Mouse (Mus musculus): ENCODE measurements around the gene Gm49320.

DNA sequence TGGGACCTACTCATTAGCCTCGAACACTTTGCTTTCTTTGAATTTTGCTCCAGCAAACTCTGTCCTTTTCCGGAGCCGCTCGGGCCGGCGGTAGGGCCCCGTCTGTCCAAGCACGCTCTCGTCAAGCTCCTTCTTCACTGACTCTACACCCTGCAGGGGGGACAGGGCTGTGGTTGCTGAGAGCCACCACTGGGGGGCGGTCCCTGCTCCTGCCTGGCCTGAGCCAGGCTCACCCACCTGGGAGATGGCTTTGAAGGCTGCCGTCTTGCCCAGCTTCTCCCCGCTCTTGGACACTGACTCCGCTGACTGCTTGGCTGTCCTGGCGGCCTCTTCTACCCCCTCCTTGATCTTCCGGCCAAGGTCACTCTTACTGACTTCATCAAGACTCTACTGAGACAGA, 29.0 kb downstream of the Gm49320 start:
- TF ChIP-seq ZNF384 (IDR thresholded peaks at IDR 0.05; ENCODE audit: low read depth, low read length) (no peak), CHD2 (IDR thresholded peaks at IDR 0.05; ENCODE audit: low read depth, low read length) (no peak)
